Mouse (Mus musculus) forebrain, embryonic 16.5 days (tissue): ENCODE measurements around the gene Svs5. TPM values are rescaled to one million over a fixed set of nuclear protein-coding genes. Genes with fewer than 3 reads are reported as not detected.
"Not testable (repeated sequence)": the region's sequence is repeated elsewhere in the genome, so short reads cannot be mapped to it uniquely, and the experiment has no call there.

Experiments
- ATAC-seq: fragments of 200-750 bp; cut with Nextera tagmentation; 2 replicates; pipeline ENCODE4 v1.8.0; 2017; ENCODE audit warnings: mild to moderate bottlenecking, moderate library complexity
- H3K27ac ChIP-seq: fragments of 300-500 bp; sonication (generic); 2 replicates; pipeline ENCODE4 v1.5.1; 2014; ENCODE audit warnings: low read length, control low read depth
- H3K27me3 ChIP-seq: fragments of 300-500 bp; sonication (generic); replicated peaks from 2 replicates; pipeline ENCODE4 v1.6.1; 2014; ENCODE audit warnings: low read length; ENCODE audit not compliant: control insufficient read depth, insufficient read depth
- H3K36me3 ChIP-seq: fragments of 300-500 bp; sonication (generic); 2 replicates; pipeline ENCODE4 v1.6.1; 2014; ENCODE audit not compliant: control insufficient read depth, insufficient read depth
- H3K4me1 ChIP-seq: fragments of 300-500 bp; sonication (generic); replicated peaks from 2 replicates; pipeline ENCODE4 v1.6.1; 2014; ENCODE audit warnings: low read length; ENCODE audit not compliant: control insufficient read depth, insufficient read depth
- H3K4me2 ChIP-seq: fragments of 300-500 bp; sonication (generic); 2 replicates; pipeline ENCODE4 v1.6.1; 2014; ENCODE audit warnings: mild to moderate bottlenecking, low read length, control low read depth
- H3K4me3 ChIP-seq: fragments of 300-500 bp; sonication (generic); replicated peaks from 2 replicates; pipeline ENCODE4 v1.5.1; 2014; ENCODE audit warnings: mild to moderate bottlenecking, low read length, control low read depth
- H3K9ac ChIP-seq: fragments of 300-500 bp; sonication (generic); replicated peaks from 2 replicates; pipeline ENCODE4 v1.6.1; 2014; ENCODE audit warnings: low read depth, low read length, control low read depth
- H3K9me3 ChIP-seq: fragments of 300-500 bp; sonication (generic); 2 replicates; pipeline ENCODE4 v1.6.1; 2016; ENCODE audit warnings: low read length; ENCODE audit not compliant: control insufficient read depth
- WGBS: fragments of 180-500 bp; shearing (Covaris S2); extraction: QIAGEN DNeasy Blood & Tissue Kit; methylation state at CpG from one replicate; pipeline ENCODE4 v1.1.7; 2014; 5-methylcytosine and 5-hydroxymethylcytosine counted together
- polyA plus RNA-seq: library from polyadenylated mRNA; unstranded; fragments of >200 nt; fragmentation: Nextera tagmentation; extraction: Ambion mirVana; gene quantifications from 2 replicates; pipeline ENCODE4 v1.2.1, GENCODE M21; 2015

Svs5 gene
- polyA plus RNA-seq, result not detected in 2 replicates

GRCm38 (mm10) chr2:164332440-164332839 is at the start of gene Svs5:
Gene Svs5, plus strand, starts transcription at chr2:164332740.
- not testable (repeated sequence) for H3K4me3 ChIP-seq, H3K36me3 ChIP-seq, H3K9ac ChIP-seq, H3K4me1 ChIP-seq, H3K27ac ChIP-seq, H3K9me3 ChIP-seq, H3K4me2 ChIP-seq, H3K27me3 ChIP-seq, ATAC-seq
- WGBS, result 81% methylated on average over 3 of the region's 3 CpGs

- H3K9me3 ChIP-seq, H3K4me2 ChIP-seq, H3K4me1 ChIP-seq, H3K36me3 ChIP-seq, H3K9ac ChIP-seq, H3K4me3 ChIP-seq, H3K27me3 ChIP-seq, H3K27ac ChIP-seq, ATAC-seq: not testable (repeated sequence)
- 80% methylated on average over 1 of the region's 1 CpGs for WGBS
Observed at GRCm38 (mm10) chr2:164288968-164289367, 43.6 kb upstream of the Svs5 start, which contains the start of gene Svs3a. Gene Svs3a, plus strand, starts transcription at chr2:164289268.

- Histone ChIP-seq H3K4me3 (no peak overlapping the region), H3K27ac (no peak overlapping the region), H3K4me2 (no peak overlapping the region), H3K9me3 (no peaks in the 10 kb centered on the region), H3K27me3 (no peaks in the 10 kb centered on the region), H3K9ac (no peak overlapping the region), H3K36me3 (no peaks in the 10 kb centered on the region), H3K4me1 (no peaks in the 10 kb centered on the region)
- 86% methylated on average over 5 of the region's 5 CpGs for WGBS
- no peak for ATAC-seq
Observed at GRCm38 (mm10) chr2:164312599-164312998, 19.9 kb upstream of the Svs5 start.

- H3K36me3 ChIP-seq, H3K9me3 ChIP-seq, ATAC-seq, H3K27ac ChIP-seq, H3K4me3 ChIP-seq, H3K4me2 ChIP-seq, H3K9ac ChIP-seq, H3K27me3 ChIP-seq, H3K4me1 ChIP-seq: not testable (repeated sequence)
Observed at GRCm38 (mm10) chr2:164315460-164315859, 17.1 kb upstream of the Svs5 start.

GRCm38 (mm10) chr2:164316451-164316850 is 16.1 kb upstream of the Svs5 start, which contains the start of gene Svs6:
Gene Svs6, plus strand, starts transcription at chr2:164316751.
- not testable (repeated sequence) for H3K9ac ChIP-seq, H3K36me3 ChIP-seq, H3K4me3 ChIP-seq, H3K27me3 ChIP-seq, H3K4me1 ChIP-seq, H3K27ac ChIP-seq, H3K9me3 ChIP-seq, H3K4me2 ChIP-seq, ATAC-seq
- WGBS, result 79% methylated on average over 1 of the region's 1 CpGs

- Histone ChIP-seq H3K4me2 (no peak overlapping the region), H3K9me3 (no peaks in the 10 kb centered on the region), H3K27me3 (no peaks in the 10 kb centered on the region), H3K9ac (no peak overlapping the region), H3K4me1 (no peaks in the 10 kb centered on the region), H3K36me3 (no peaks in the 10 kb centered on the region), H3K27ac (no peak overlapping the region), H3K4me3 (no peak overlapping the region)
- no peak for ATAC-seq
- 86% methylated on average over 6 of the region's 6 CpGs for WGBS
Observed at GRCm38 (mm10) chr2:164320983-164321382, 11.6 kb upstream of the Svs5 start.

GRCm38 (mm10) chr2:164343732-164344131 is 11.2 kb downstream of the Svs5 start:
- H3K4me2 ChIP-seq, H3K27me3 ChIP-seq, H3K4me3 ChIP-seq, H3K9ac ChIP-seq, H3K27ac ChIP-seq, H3K4me1 ChIP-seq, ATAC-seq, H3K36me3 ChIP-seq, H3K9me3 ChIP-seq: not testable (repeated sequence)
- WGBS, result 78% methylated on average over 1 of the region's 1 CpGs

GRCm38 (mm10) chr2:164347697-164348096 is 15.2 kb downstream of the Svs5 start:
- H3K36me3 ChIP-seq, H3K4me1 ChIP-seq, H3K27me3 ChIP-seq, ATAC-seq, H3K27ac ChIP-seq, H3K4me2 ChIP-seq, H3K9me3 ChIP-seq, H3K4me3 ChIP-seq, H3K9ac ChIP-seq: not testable (repeated sequence)

GRCm38 (mm10) chr2:164348980-164349379 is 16.4 kb downstream of the Svs5 start:
- ATAC-seq, result no peak
- Histone ChIP-seq H3K4me2 (no peak overlapping the region), H3K27me3 (no peaks in the 10 kb centered on the region), H3K4me3 (no peak overlapping the region), H3K4me1 (no peaks in the 10 kb centered on the region), H3K36me3 (no peaks in the 10 kb centered on the region), H3K9ac (no peak overlapping the region), H3K27ac (no peak overlapping the region), H3K9me3 (0 out of 2 replicates have a peak, but pooled peaks cover 2% of the 10 kb centered on the region)
- 96% methylated on average over 3 of the region's 3 CpGs for WGBS

GRCm38 (mm10) chr2:164352697-164353096 is 20.2 kb downstream of the Svs5 start:
- Histone ChIP-seq H3K4me2 (no peak overlapping the region), H3K9me3 (0 out of 2 replicates have a peak, but pooled peaks cover 2% of the 10 kb centered on the region), H3K27ac (no peak overlapping the region), H3K4me3 (no peak overlapping the region), H3K27me3 (no peaks in the 10 kb centered on the region), H3K4me1 (no peaks in the 10 kb centered on the region), H3K9ac (no peak overlapping the region), H3K36me3 (no peaks in the 10 kb centered on the region)
- no peak for ATAC-seq
- WGBS, result 92% methylated on average over 3 of the region's 3 CpGs
